Mouse (Mus musculus) midbrain, embryonic 14.5 days (tissue): Measurements from ENCODE around the gene Tpst1. TPM values are rescaled to one million over a fixed set of nuclear protein-coding genes. Genes with fewer than 3 reads are reported as not detected.

Source experiments
- ATAC-seq: fragments of 200-750 bp; cut with Nextera tagmentation; 2 replicates; pipeline ENCODE4 v1.8.0; 2017; ENCODE audit warnings: moderate number of reproducible peaks, moderate library complexity; ENCODE audit not compliant: low FRiP score, low TSS enrichment
- DNase-seq: peaks from one replicate; pipeline ENCODE4 v3.0.0-alpha.2; 2015
- H3K27ac ChIP-seq: fragments of 300-500 bp; sonication (generic); replicated peaks from 2 replicates; pipeline ENCODE4 v1.5.1; 2014; ENCODE audit warnings: mild to moderate bottlenecking, low read depth, low read length, moderate library complexity
- H3K27me3 ChIP-seq: fragments of 300-500 bp; sonication (generic); 2 replicates; pipeline ENCODE4 v1.6.1; 2014; ENCODE audit warnings: low read length, control low read depth, mixed read lengths; ENCODE audit not compliant: control insufficient read depth, insufficient read depth
- H3K36me3 ChIP-seq: fragments of 300-500 bp; sonication (generic); 2 replicates; pipeline ENCODE4 v1.6.1; 2014; ENCODE audit warnings: low read length, control low read depth; ENCODE audit not compliant: control insufficient read depth, insufficient read depth
- H3K4me1 ChIP-seq: fragments of 300-500 bp; sonication (generic); 2 replicates; pipeline ENCODE4 v1.6.1; 2014; ENCODE audit warnings: mild to moderate bottlenecking, antibody characterized with exemption, low read length, control low read depth; ENCODE audit not compliant: control insufficient read depth, insufficient read depth
- H3K4me2 ChIP-seq: fragments of 300-500 bp; sonication (generic); 2 replicates; pipeline ENCODE4 v1.6.1; 2014; ENCODE audit warnings: mild to moderate bottlenecking, low read length, moderate library complexity
- H3K4me3 ChIP-seq: fragments of 300-500 bp; sonication (generic); replicated peaks from 2 replicates; pipeline ENCODE4 v1.5.1; 2014; ENCODE audit warnings: low read depth, low read length
- H3K9ac ChIP-seq: fragments of 300-500 bp; sonication (generic); replicated peaks from 2 replicates; pipeline ENCODE4 v1.6.1; 2014; ENCODE audit warnings: mild to moderate bottlenecking, low read length, moderate library complexity
- H3K9me3 ChIP-seq: fragments of 300-500 bp; sonication (generic); 2 replicates; pipeline ENCODE4 v1.6.1; 2016; ENCODE audit warnings: low read length, control low read depth, mixed read lengths; ENCODE audit not compliant: control insufficient read depth
- WGBS: fragments of 180-500 bp; shearing (Covaris S2); extraction: QIAGEN DNeasy Blood & Tissue Kit; methylation state at CpG from one replicate; pipeline ENCODE4 v1.1.7; 2014; 5-methylcytosine and 5-hydroxymethylcytosine counted together
- polyA plus RNA-seq: library from polyadenylated mRNA; unstranded; fragments of >200 nt; fragmentation: Nextera tagmentation; extraction: Ambion mirVana; gene quantifications from 2 replicates; pipeline ENCODE4 v1.2.1, GENCODE M21; 2014

Gene Tpst1
- polyA plus RNA-seq, 1 experiment from 2014 or later = 55.8 TPM

- Histone ChIP-seq H3K4me1 (peaks cover 19% of the 10 kb centered on the region), H3K9me3 (no peaks in the 10 kb centered on the region), H3K9ac (peak overlapping the region; percentile 81), H3K36me3 (no peaks in the 10 kb centered on the region), H3K4me2 (peak overlapping the region; percentile 83), H3K4me3 (peak overlapping the region; percentile 71), H3K27me3 (no peaks in the 10 kb centered on the region), H3K27ac (peak overlapping the region; percentile 87)
- ATAC-seq (no peak), DNase-seq (peak; percentile 34)
- WGBS = 2% methylated on average over 42 of the region's 46 CpGs
Measured at GRCm38 (mm10) chr5:130171956-130172601, 99.0 kb downstream of the Tpst1 start.

GRCm38 (mm10) chr5:130173012-130173411 lies 99.9 kb downstream of the Tpst1 start:
- H3K4me2 ChIP-seq = peak overlapping the region; percentile 83
- 93% methylated on average over 4 of the region's 4 CpGs for WGBS
- no peaks in the 10 kb centered on the region for H3K36me3 ChIP-seq
- ATAC-seq (no peak), DNase-seq (no peak)
- H3K9ac ChIP-seq = no peak overlapping the region
- peaks cover 19% of the 10 kb centered on the region for H3K4me1 ChIP-seq
- H3K4me3 ChIP-seq = peak overlapping the region; percentile 71; the same call in 1 of the 2 replicates
- H3K27ac ChIP-seq = no peak overlapping the region
- H3K9me3 ChIP-seq = no peaks in the 10 kb centered on the region
- H3K27me3 ChIP-seq = no peaks in the 10 kb centered on the region

GRCm38 (mm10) chr5:130177871-130178270 lies 104.7 kb downstream of the Tpst1 start:
- DNase-seq = no peak
- 59% methylated on average over 4 of the region's 4 CpGs for WGBS
- Histone ChIP-seq H3K4me1 (peaks cover 6% of the 10 kb centered on the region), H3K27ac (no peak overlapping the region), H3K9me3 (no peaks in the 10 kb centered on the region), H3K27me3 (no peaks in the 10 kb centered on the region), H3K4me2 (no peak overlapping the region), H3K36me3 (no peaks in the 10 kb centered on the region), H3K9ac (no peak overlapping the region), H3K4me3 (no peak overlapping the region)
- ATAC-seq = no peak

GRCm38 (mm10) chr5:130180362-130180761 lies 107.2 kb downstream of the Tpst1 start:
- Histone ChIP-seq H3K9ac (no peak overlapping the region), H3K9me3 (no peaks in the 10 kb centered on the region), H3K27me3 (no peaks in the 10 kb centered on the region), H3K4me2 (no peak overlapping the region), H3K36me3 (no peaks in the 10 kb centered on the region), H3K27ac (no peak overlapping the region), H3K4me1 (no peaks in the 10 kb centered on the region), H3K4me3 (no peak overlapping the region)
- ATAC-seq = no peak
- no peak for DNase-seq
- WGBS = 71% methylated on average over 7 of the region's 7 CpGs

DNA sequence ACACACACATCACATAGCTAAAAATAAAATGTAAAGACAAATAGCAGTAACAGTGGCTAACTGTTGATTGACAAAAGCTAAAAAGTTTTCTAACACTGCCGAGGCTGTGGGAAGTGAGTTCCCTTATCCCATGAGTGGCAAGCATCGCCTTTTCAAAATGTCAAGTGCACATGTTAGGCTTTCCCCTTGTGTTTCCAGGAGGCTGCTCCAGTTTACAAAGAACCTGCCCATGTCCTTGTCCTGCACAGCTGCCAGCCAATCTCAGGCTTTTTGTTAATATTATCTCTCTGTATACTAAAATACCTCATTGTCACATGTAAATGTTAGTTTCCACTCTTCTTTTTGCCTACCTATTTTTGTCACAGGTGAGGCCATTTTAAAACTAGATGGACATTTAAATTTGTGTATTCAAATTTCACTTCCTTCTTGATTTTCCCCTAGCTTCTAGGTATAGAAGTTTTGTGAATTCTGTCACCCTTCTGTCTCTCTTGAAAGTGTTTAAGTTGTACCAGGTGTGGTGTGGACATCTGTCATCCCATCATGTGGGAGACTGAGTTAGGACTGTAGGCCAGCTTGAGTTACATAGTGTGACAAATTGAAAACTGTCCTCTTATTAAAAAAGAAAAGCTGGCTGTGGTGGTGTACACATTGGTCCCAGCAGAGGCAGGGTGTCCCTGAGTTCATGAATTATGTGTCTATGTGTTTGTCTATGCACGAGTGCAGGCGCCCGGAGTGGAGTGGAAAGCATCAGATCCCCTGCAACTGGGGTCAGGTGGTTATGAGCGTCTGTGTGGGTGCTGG lies 108.8 kb downstream of the Tpst1 start:
- Histone ChIP-seq H3K4me2 (no peak overlapping the region), H3K4me3 (no peak overlapping the region), H3K27ac (no peak overlapping the region), H3K27me3 (no peaks in the 10 kb centered on the region), H3K36me3 (no peaks in the 10 kb centered on the region), H3K9ac (no peak overlapping the region), H3K4me1 (no peaks in the 10 kb centered on the region), H3K9me3 (no peaks in the 10 kb centered on the region)
- 91% methylated on average over 6 of the region's 6 CpGs for WGBS
- no peak for DNase-seq
- no peak for ATAC-seq

- Histone ChIP-seq H3K27ac (no peak overlapping the region), H3K27me3 (no peaks in the 10 kb centered on the region), H3K9me3 (no peaks in the 10 kb centered on the region), H3K4me2 (no peak overlapping the region), H3K9ac (no peak overlapping the region), H3K4me1 (no peaks in the 10 kb centered on the region), H3K4me3 (no peak overlapping the region), H3K36me3 (no peaks in the 10 kb centered on the region)
- DNase-seq = no peak
- WGBS = 92% methylated on average over 3 of the region's 3 CpGs
- no peak for ATAC-seq
Measured at GRCm38 (mm10) chr5:130182541-130182821, 109.4 kb downstream of the Tpst1 start.

GRCm38 (mm10) chr5:130184193-130184856 lies 111.2 kb downstream of the Tpst1 start:
- Histone ChIP-seq H3K9ac (no peak overlapping the region), H3K36me3 (0 out of 2 replicates have a peak, but pooled peaks cover 9% of the 10 kb centered on the region), H3K27ac (no peak overlapping the region), H3K4me3 (no peak overlapping the region), H3K27me3 (no peaks in the 10 kb centered on the region), H3K4me2 (no peak overlapping the region), H3K4me1 (no peaks in the 10 kb centered on the region), H3K9me3 (no peaks in the 10 kb centered on the region)
- WGBS = 91% methylated on average over 9 of the region's 9 CpGs
- ATAC-seq (no peak), DNase-seq (no peak)

DNA sequence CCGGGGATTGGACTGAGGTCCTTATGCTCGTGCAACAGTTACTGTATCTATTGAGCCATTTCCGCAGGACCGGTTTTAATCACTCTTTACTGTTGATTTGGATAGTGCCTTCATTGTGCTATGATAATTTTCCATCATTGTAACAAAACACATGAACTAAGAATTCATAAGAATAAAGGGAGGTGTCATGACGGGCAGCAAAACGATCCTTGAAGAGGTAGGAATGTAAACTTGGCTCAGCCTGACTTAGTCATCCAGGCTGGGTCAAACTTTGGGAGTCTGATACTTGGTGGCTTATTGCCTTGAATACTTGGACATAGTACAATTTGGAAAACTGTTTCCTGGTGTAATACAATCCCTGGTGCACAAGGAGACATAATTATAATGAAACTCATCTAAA lies 112.2 kb downstream of the Tpst1 start:
- H3K9me3 ChIP-seq = no peaks in the 10 kb centered on the region
- H3K36me3 ChIP-seq = peaks cover 19% of the 10 kb centered on the region; the same call in 1 of the 2 replicates
- no peak overlapping the region for H3K4me3 ChIP-seq
- H3K27ac ChIP-seq = no peak overlapping the region
- H3K27me3 ChIP-seq = no peaks in the 10 kb centered on the region
- H3K4me2 ChIP-seq = no peak overlapping the region
- H3K4me1 ChIP-seq = no peaks in the 10 kb centered on the region
- no peak overlapping the region for H3K9ac ChIP-seq
- ATAC-seq (no peak), DNase-seq (no peak)
- WGBS = 92% methylated on average over 6 of the region's 6 CpGs
